Mouse (Mus musculus) liver, adult 2 months (tissue): ENCODE measurements around the gene Cs.

Source experiments
- CTCF ChIP-seq: fragments of 200-500 bp; IDR thresholded peaks from 2 replicates; pipeline ENCODE4 v1.5.1; 2011; ENCODE audit warnings: low read depth, low read length, control low read depth
- POLR2A ChIP-seq: fragments of 200-500 bp; IDR thresholded peaks from 2 replicates; pipeline ENCODE4 v1.6.1; 2011; ENCODE audit warnings: low read length, control low read depth; ENCODE audit not compliant: insufficient read depth; ENCODE audit errors: extremely low read depth

DNA sequence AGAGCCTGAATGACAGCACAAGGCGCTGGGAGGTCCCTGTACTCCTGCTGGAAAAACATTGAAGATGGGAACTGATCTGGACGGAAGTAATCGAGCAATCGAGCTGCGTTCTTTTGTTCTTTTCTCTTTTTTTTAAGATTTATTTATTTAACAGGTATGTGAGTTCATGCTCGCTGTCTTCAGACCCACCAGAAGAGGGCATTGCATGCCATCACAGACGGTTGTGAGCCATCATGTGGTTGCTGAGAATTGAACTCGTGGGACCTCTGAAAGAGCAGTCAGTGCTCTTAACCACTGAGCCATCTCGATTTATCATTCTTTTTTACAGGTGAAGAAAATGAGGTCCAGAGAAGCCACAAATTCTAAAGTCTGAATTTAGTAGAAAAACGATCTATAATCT, 9.9 kb upstream of the Cs start:
- TF ChIP-seq CTCF (no peak), POLR2A (no peak)
